Mouse (Mus musculus): Measurements from ENCODE around the gene Scp2. TPM values are rescaled to one million over a fixed set of nuclear protein-coding genes. Genes with fewer than 3 reads are reported as not detected.

Scp2 gene
- 86.4 to 108 TPM (median 101 TPM) in 4 replicates for total RNA-seq (2023; ENCODE audit: inconsistent age)

DNA sequence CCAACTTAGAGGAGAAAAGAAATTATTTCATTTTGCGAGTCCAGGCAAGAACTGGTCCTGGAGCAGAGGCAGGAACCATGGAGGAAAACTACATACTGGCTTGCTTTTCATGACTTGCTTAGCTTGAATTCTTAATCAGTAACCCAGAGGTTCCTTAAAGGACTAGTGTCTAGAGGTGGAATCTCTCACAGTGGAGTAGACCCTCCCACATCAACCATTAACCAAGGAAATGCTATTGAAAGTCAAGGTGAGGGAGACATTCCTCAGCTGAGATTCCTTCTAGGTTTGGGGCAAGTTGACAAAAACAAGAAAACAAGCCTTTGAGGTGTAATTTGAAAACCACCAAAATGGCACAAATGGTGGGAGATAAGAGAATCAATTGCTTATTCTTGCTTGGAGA, at the start of gene Scp2:
Gene Scp2, minus strand, starts transcription at position 119 of the 400 bp plus-strand sequence.

DNA sequence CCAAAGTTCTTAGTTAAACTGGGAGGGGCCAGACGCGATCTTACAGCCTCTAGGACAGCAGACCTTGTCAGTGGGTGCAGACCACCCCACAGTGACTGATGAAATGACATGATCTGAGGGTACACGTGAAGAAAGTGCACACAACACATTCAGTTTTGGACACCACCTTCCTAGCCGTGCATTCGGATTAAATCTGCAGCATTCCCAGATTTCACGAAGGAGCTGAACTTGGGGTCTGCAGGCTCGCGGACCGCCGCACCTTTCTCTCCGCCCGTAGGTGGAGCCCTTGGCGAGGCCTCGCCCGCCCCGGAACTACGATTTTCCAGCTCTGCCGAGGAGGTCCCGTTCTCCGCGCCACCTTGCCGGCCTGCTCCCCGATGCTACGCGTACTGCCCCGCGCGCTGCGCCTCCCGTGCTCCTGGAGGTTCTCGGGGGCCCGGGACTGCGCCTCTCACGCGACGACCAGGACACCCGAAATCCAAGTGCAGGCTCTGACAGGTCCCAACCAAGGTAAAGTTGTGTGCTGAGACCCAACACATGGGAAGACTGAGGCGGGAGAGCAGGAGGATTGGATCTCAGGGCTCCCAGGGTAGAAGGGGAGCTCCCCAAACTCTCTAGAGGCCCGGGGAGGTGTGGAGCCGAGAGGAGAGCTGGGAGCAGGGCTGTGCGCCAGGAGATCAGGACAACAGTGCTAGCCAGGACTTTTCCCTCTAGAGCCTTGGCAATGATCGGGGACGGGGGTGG, 20.5 kb upstream of the Scp2 start, which contains the start of gene Echdc2:
Gene Echdc2, plus strand, starts transcription at position 286 of the 744 bp plus-strand sequence.

DNA sequence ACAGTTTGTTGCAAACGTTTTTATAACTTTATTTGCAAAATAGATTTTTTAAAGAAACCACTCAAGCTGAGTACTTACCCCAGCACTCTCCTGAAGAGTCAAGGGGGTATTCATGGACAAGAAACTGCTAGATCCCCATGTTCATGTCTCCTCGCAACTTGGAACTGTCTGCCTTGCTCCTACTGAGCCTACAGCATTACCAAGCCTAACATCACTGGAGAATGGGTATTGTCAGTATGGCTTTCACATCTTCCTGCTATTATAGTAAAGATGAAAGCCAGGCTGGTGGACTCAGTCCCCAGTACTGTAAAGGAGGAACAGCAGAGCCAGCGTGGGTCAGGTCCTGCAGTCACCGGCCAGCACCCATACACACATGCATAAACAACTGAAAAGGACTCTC, 48.5 kb downstream of the Scp2 start, which contains the start of gene Podn:
Gene Podn, minus strand, starts transcription at position 101 of the 400 bp plus-strand sequence.

Other genes with a start within 250 kb of the Scp2 start
- 10.8 to 14.2 TPM (median 11.3 TPM) in 4 replicates for gene Cpt2, start 221.4 kb downstream of the Scp2 start, total RNA-seq (2023; ENCODE audit: inconsistent age)
- gene Slc1a7, start 176.7 kb downstream of the Scp2 start, total RNA-seq (2023; ENCODE audit: inconsistent age) = not detected in 4 replicates
- 0.60 to 0.80 TPM (median 0.61 TPM) in 3 of 4 replicates, not detected in the other for gene Podn, start 48.6 kb downstream of the Scp2 start, total RNA-seq (2023; ENCODE audit: inconsistent age)
- gene Echdc2, start 20.4 kb upstream of the Scp2 start, total RNA-seq (2023; ENCODE audit: inconsistent age) = not detected in 4 replicates
- not detected in 4 replicates for gene Zyg11a, start 73.0 kb upstream of the Scp2 start, total RNA-seq (2023; ENCODE audit: inconsistent age)
- gene Zyg11b, start 156.1 kb upstream of the Scp2 start, total RNA-seq (2023; ENCODE audit: inconsistent age) = 34.7 to 39.2 TPM (median 38.5 TPM) in 4 replicates
- 23.1 to 28.9 TPM (median 26.3 TPM) in 4 replicates for gene Coa7, start 183.1 kb upstream of the Scp2 start, total RNA-seq (2023; ENCODE audit: inconsistent age)
- not detected in 4 replicates for gene Shisal2a, start 238.4 kb upstream of the Scp2 start, total RNA-seq (2023; ENCODE audit: inconsistent age)

All from B cell, adult (primary cell).